Mouse (Mus musculus): ENCODE data around the gene Micu2.
"Not testable (repeated sequence)": the region's sequence is repeated elsewhere in the genome, so short reads cannot be mapped to it uniquely, and the experiment has no call there.

- TF ChIP-seq GATA1 (IDR thresholded peaks at IDR 0.05; ENCODE audit: borderline replicate concordance, low read length); FLI1 (IDR thresholded peaks at IDR 0.05; ENCODE audit: low read length): not testable (repeated sequence)
Observed at GRCm38 (mm10) chr14:57896088-57896871, 102.8 kb downstream of the Micu2 start.
